Mouse (Mus musculus) ES-Bruce4 (cell line): ENCODE results near the gene Pdzd9.

Experiments
- CTCF ChIP-seq: IDR thresholded peaks from one replicate; pipeline ENCODE4 v1.8.1; 2011; ENCODE audit warnings: low read depth, low read length
- POLR2A ChIP-seq: IDR thresholded peaks from one replicate; pipeline ENCODE4 v1.8.1; 2011; ENCODE audit warnings: low read length; ENCODE audit not compliant: insufficient read depth

DNA sequence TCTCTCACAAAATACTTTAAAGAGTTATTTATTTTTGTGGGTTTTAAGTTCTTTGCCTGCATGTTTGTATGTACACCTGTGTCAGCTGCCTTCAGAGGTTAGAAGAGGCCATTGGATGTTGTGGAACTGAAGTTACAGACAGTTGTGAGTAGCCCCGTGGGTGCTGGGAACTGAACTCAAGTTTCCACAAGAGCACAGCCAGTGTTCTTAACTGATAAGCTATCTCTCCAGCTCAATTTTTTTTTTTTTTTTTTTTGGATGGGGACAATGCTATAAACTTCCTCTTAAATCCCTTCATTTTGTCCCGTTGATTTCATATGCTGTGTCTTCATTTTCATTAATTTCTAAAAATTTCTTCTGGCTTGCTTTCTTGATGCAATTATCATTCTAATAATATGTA, 43.1 kb upstream of the Pdzd9 start:
- TF ChIP-seq CTCF (no peak), POLR2A (no peak)
